Mouse (Mus musculus): Measurements from ENCODE around the gene Spdya.
"Not testable (repeated sequence)": the region's sequence is repeated elsewhere in the genome, so short reads cannot be mapped to it uniquely, and the experiment has no call there.

The Spdya gene

GRCm38 (mm10) chr17:71551757-71552451 lies at the start of gene Spdya:
Spdya (plus strand) TSS chr17:71552061.
- in situ Hi-C loops (cut with MboI; ENCODE audit: low sequenced_read_pairs) = loop anchor here (10.0 kb wide), 1 partner anchor 323 kb away; no protein-coding TSS in a partner anchor

GRCm38 (mm10) chr17:71506832-71507231 lies 45.0 kb upstream of the Spdya start:
- in situ Hi-C loops (cut with MboI; ENCODE audit: low sequenced_read_pairs) = no loop called here

- in situ Hi-C loops (cut with MboI; ENCODE audit: low sequenced_read_pairs) = no loop called here
Observed at GRCm38 (mm10) chr17:71510297-71510696, 41.6 kb upstream of the Spdya start.

- in situ Hi-C loops (cut with MboI; ENCODE audit: low sequenced_read_pairs) = no loop called here
Observed at GRCm38 (mm10) chr17:71526302-71526708, 25.6 kb upstream of the Spdya start.

- in situ Hi-C loops (cut with MboI; ENCODE audit: low sequenced_read_pairs) = no loop called here
Observed at GRCm38 (mm10) chr17:71526711-71527564, 24.9 kb upstream of the Spdya start, which contains the start of gene Ndc80. Ndc80 (minus strand) TSS chr17:71526857.

- in situ Hi-C loops (cut with MboI; ENCODE audit: low sequenced_read_pairs) = no loop called here
Observed at GRCm38 (mm10) chr17:71528042-71528441, 23.8 kb upstream of the Spdya start.

- in situ Hi-C loops (cut with MboI; ENCODE audit: low sequenced_read_pairs) = not testable (repeated sequence)
Observed at GRCm38 (mm10) chr17:71535595-71535994, 16.3 kb upstream of the Spdya start.

GRCm38 (mm10) chr17:71537164-71537563 lies 14.7 kb upstream of the Spdya start:
- in situ Hi-C loops (cut with MboI; ENCODE audit: low sequenced_read_pairs) = no loop called here

GRCm38 (mm10) chr17:71548586-71548985 lies 3.3 kb upstream of the Spdya start:
- in situ Hi-C loops (cut with MboI; ENCODE audit: low sequenced_read_pairs) = no loop called here

GRCm38 (mm10) chr17:71551350-71551749 lies 511 bp upstream of the Spdya start:
- in situ Hi-C loops (cut with MboI; ENCODE audit: low sequenced_read_pairs) = loop anchor here (10.0 kb wide), 1 partner anchor 323 kb away; no protein-coding TSS in a partner anchor

GRCm38 (mm10) chr17:71552901-71553300 lies 1.0 kb downstream of the Spdya start:
- in situ Hi-C loops (cut with MboI; ENCODE audit: low sequenced_read_pairs) = loop anchor here (10.0 kb wide), 1 partner anchor 322 kb away; no protein-coding TSS in a partner anchor

GRCm38 (mm10) chr17:71561631-71562030 lies 9.8 kb downstream of the Spdya start:
- in situ Hi-C loops (cut with MboI; ENCODE audit: low sequenced_read_pairs) = no loop called here

GRCm38 (mm10) chr17:71579176-71579705 lies 27.4 kb downstream of the Spdya start:
- in situ Hi-C loops (cut with MboI; ENCODE audit: low sequenced_read_pairs) = no loop called here

GRCm38 (mm10) chr17:71597881-71598658 lies 46.2 kb downstream of the Spdya start:
- in situ Hi-C loops (cut with MboI; ENCODE audit: low sequenced_read_pairs) = no loop called here

- in situ Hi-C loops (cut with MboI; ENCODE audit: low sequenced_read_pairs) = no loop called here
Observed at GRCm38 (mm10) chr17:71598659-71599554, 47.0 kb downstream of the Spdya start.

- in situ Hi-C loops (cut with MboI; ENCODE audit: low sequenced_read_pairs) = no loop called here
Observed at GRCm38 (mm10) chr17:71615638-71616318, 63.9 kb downstream of the Spdya start, which contains the start of gene Wdr43. Wdr43 (plus strand) TSS chr17:71615895.

- in situ Hi-C loops (cut with MboI; ENCODE audit: low sequenced_read_pairs) = no loop called here
Observed at GRCm38 (mm10) chr17:71616319-71617032, 64.6 kb downstream of the Spdya start.

- in situ Hi-C loops (cut with MboI; ENCODE audit: low sequenced_read_pairs) = no loop called here
Observed at GRCm38 (mm10) chr17:71617033-71617362, 65.1 kb downstream of the Spdya start.

- in situ Hi-C loops (cut with MboI; ENCODE audit: low sequenced_read_pairs) = no loop called here
Observed at GRCm38 (mm10) chr17:71617974-71618373, 66.1 kb downstream of the Spdya start.
